Mouse (Mus musculus) erythroid progenitor cell, adult 5-6 weeks (primary cell): Measurements from ENCODE around the gene Palm. TPM values are rescaled to one million over a fixed set of nuclear protein-coding genes. Genes with fewer than 3 reads are reported as not detected.

Experiments
- ATAC-seq: replicated peaks from 2 replicates; pipeline ENCODE4 v1.8.0; 2016; ENCODE audit warnings: moderate number of reproducible peaks, mild to moderate bottlenecking, moderate TSS enrichment, inconsistent platforms; ENCODE audit not compliant: poor library complexity, low FRiP score, severe bottlenecking
- total RNA-seq, 2 experiments: library from RNA; stranded (forward) in 1 of 2; stranded (reverse) in 1 of 2; fragments of 150-400 nt in 1 of 2; fragments of 186-747, 209-891 nt in 1 of 2; gene quantifications; 2 replicates each; pipeline versions ENCODE4 v1.2.3 to v1.2.4; 2015 to 2017; ENCODE audit warnings: low replicate concordance in 2 of 2

The Palm gene
- total RNA-seq, 2 experiments from 2014 or later: 2.0 to 8.8 TPM

DNA sequence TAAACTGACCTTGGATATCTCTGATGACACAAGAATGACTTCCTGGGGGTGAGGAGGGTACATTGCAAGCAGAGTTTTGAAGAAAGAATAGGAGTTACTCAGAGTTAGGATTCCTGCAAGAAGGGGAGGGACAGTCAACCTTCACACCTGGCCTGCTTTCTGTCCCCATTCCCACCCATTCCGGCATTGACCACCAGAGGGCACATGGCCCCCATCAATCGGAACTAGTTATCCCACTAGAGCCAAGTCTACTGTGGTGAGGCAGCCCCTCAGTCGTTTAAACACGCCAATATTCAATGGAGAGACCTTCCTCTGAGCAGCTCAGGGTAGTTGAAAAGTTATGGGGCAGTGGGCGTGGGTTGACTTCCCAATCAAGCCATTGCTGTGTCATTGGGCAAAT, 25.0 kb upstream of the Palm start:
- no peak for ATAC-seq

DNA sequence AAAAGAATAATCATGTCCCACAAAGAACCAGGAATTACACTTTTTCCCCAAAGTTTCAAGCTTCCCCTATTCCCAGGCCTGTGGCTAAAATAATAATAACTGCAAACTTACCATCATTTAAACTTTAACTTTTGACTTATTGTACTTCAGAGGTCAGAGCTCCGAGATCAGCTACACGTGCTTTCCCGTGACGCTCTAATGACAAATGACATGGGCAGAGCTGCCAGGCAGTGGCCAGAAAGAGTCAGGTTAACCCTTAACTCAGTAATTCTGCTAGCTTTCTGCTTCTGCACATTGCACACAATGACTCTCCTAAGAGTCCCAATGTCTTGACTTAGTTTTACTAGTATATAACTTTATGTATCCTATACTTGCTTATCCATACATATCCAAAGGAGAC, 24.0 kb upstream of the Palm start:
- ATAC-seq: no peak

DNA sequence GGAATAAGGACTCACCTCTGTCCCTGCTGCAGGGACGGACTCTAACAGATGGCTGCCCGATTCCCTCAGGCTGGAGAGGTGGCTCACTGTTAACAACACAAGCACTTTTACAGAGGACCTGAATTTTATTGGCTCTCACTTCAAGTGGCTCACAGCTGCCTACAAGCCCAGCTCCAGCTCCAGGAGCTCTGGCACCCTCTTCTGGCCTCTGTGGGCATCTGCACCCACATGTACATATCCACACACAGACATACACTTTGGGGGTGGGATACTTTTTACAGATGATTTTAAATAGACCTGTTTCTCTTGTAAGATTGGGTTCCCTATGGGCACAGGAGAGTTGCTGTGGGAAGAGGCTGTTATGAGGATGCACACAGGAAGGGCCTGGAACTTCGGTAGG, 21.1 kb upstream of the Palm start:
- ATAC-seq: no peak

DNA sequence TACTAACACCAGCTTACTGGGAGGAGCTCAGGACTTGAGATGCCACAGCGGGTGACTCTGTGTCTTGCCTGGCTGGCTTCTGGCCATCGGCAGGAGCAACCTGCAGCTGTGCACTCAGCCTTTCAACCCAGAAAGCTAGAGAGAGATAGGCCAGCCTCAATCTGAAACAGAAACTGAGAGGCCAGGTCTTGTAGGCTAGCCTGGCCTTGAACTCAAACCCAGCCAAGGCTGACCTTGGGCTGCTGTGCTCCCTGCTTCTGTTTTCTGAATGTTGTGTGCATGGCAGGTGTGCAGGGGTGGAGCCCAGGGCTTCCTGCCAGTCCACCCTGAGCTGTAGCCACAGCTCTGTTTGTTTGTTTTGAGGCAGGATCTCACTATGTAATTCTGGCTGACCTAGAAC, 20.2 kb upstream of the Palm start:
- ATAC-seq: no peak

DNA sequence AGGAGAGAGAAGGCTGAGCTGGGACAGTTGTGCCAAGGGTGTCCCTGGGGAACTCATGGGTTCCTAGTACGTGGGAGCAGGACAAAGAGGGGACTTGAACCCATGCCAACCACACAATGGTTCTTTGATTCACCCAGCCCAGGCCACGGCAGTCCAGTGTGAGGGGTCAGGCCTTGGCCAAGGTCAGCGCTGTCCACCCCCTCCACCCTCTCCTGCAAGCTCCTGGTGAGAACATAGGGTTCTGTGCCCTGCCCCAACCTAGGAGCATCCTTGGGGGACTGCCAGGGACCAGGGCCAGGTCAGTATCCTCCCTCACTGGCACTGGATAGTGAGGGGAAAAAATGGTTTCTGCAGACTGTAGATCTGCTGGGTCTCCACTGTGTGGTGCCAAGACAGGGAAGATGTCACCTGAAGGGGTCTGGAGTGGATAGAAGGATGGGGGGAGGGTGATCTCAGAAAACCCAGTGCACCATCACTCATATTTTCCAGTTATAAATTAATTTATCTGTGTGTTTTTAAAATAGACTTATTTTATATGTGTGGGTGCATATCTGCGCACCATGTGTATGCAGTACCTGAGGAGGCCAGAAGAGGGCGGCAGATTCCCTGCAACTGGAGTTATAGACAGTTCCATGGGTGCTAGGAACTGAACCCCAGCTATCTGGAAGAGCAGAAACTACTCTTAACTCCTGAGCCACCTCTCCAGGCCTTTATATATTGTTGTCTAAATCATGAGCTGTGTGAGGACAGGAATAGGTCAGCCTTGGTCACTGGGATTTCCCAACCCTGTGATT, 18.7 kb upstream of the Palm start:
- ATAC-seq: no peak

DNA sequence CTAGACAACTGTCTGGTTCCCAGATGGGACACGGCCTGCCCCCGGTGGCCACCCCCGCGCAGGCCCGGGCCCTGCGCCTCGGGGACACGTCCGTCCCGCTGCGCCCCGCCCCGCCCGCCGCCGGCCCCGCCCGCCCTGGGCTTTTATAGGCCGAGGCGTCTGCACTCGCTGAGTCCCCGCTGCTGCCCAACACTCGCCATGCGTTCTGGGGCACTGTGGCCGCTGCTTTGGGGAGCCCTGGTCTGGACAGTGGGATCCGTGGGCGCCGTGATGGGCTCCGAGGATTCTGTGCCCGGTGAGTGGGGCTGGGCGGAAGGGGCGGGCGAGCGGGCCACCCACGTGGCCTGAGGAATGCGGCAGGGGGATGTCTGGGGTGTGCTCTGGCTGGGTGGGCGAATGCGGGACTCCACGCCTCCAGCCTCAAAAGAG, 16.3 kb upstream of the Palm start, which contains the start of gene Fstl3:
Gene Fstl3 (plus strand): TSS at position 170 of the 429 bp plus-strand sequence.
- no peak for ATAC-seq

DNA sequence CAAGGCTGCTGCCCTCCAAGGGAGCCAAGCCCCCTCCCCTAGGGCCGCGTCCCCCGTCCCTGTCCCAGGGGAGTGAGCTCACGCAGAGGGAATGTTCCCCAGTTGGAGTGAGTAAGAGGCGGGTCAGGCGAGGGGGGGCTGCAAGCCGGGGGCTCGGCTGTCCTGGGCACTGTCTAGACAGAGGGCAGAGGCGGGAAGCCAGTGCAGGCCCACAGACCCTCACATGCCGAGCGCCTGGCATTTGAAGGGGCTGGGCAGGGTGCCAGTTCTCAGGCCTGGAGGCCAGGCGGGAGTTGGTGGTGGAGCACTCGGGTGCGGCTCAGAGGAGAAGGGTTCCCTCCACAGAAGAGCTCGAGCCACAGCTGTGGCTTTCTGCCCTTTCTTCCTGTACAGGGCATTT, 15.4 kb upstream of the Palm start:
- ATAC-seq: no peak

DNA sequence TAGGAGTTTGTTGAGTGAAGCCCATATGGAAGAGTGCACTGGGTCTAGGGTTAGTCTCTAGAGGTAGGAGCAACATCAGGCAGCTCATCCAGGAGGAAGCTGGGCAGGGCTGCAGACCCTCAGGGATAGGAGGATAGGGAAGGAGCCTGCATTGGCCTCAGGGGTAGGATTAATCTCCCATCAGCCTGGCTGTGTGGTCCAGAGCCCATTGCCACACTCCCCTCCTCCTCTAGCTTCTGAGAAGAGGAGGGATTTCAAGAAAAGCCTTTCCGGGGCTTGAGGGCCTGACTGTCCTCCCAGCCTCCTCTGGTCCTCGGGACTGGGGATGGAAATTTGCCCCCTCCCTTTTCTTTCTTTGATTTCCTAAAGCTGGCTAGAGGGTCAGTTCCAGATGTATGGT, 14.2 kb upstream of the Palm start:
- ATAC-seq: no peak

DNA sequence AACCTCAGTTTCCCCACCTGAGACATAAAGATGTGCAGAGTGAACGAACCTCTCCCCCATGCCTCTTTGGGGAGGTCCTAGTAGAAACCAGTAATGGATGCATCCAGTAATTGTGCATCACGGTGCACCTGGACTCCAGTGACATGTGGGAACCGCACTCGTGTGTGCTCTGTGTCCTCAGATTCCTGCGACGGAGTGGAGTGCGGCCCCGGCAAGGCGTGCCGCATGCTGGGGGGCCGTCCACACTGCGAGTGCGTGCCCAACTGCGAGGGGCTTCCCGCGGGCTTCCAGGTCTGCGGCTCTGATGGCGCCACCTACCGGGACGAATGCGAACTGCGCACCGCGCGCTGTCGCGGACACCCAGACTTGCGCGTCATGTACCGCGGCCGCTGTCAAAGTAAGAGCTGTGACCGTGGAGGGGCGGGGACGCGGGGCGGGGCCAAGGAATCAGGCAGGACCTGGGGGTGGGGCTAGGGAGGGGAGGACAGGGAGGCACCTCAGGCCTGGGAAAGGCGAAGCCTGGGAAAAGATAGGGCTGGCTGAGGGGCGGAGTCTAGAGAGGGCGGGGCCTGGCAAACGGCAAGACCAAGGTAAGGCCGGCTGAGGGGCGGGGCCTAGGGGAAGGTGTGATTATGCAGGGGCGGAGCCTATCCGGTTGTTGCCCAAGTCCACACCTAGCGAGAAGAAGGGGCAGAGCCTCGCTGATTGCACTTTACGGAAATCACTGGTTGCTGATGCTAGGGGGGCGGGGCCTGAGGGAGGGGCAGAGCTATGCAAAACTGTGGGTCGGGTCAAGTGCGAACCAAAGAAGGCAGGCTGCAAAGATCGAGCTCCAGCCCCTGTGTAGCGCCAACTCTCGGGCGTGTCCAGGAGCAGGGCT, 13.3 kb upstream of the Palm start:
- ATAC-seq: peak; percentile 78

DNA sequence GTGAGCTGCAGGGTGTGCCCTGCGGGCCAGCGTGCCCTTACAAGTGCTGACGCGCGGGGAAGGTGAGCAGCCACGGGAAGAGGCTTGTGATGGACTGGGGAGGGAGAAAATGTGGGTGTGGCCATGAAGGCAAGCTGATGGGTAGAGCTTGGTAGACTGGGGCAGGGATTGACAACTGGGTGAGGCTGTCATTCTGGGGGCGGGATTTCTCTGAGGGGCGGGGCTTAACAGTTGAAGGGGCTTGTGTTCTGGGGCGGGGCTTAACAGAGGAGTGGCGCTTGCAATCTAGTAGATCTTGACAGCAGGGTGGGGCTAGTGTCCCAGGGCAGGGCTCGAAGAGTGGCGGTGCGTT, 12.7 kb upstream of the Palm start:
- ATAC-seq: no peak; the same call in 1 of the 2 replicates

DNA sequence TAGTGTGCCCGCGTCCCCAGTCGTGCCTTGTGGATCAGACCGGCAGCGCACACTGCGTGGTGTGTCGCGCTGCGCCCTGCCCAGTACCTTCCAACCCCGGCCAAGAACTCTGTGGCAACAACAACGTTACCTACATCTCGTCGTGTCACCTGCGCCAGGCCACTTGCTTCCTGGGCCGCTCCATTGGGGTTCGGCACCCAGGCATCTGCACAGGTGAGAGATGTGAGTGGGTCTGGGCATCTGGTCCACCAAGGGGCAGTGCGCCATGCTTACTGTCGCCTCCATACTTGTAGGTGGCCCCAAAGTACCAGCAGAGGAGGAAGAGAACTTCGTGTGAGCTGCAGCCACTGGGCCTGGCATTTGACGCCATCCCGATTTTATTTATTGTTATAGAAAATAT, 12.2 kb upstream of the Palm start:
- ATAC-seq: no peak

DNA sequence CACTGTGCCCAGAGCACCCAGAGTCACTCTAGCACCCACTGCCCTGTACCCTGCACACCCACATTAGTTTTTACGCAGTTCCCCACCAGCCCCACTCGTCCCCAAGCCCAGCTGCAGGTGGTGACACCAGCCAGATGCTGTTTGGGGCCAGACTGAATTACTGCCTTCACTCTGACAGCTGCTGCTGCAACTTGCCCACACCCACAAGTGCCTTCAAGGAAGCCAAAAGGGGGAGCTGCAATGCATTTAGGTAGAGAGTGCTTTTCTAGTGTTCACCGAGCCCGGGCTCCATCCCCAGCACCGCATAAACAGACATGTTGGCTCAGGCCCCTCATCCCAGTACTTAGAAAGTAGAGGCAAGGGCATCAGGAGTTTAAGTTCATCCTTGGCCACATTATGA, 11.4 kb upstream of the Palm start:
- ATAC-seq: no peak

DNA sequence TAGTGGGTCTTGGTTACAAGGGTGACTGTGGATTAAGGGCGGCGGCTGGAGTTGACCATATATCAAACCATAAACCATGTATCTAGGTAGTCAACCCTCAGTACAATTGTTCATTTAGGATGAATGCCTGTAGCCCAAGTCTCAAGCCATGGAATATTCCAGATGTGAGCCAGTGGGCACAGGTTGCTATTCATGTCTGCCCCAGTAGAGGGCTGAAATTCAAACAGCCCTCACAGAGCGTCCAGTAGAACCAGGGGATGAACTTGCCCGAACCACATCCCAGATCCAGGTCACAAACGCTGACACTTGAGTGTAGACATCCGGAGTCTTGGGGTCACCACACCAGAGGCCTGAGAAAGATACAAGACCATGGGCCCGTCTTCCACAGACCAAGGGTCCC, 10.3 kb upstream of the Palm start:
- no peak for ATAC-seq

DNA sequence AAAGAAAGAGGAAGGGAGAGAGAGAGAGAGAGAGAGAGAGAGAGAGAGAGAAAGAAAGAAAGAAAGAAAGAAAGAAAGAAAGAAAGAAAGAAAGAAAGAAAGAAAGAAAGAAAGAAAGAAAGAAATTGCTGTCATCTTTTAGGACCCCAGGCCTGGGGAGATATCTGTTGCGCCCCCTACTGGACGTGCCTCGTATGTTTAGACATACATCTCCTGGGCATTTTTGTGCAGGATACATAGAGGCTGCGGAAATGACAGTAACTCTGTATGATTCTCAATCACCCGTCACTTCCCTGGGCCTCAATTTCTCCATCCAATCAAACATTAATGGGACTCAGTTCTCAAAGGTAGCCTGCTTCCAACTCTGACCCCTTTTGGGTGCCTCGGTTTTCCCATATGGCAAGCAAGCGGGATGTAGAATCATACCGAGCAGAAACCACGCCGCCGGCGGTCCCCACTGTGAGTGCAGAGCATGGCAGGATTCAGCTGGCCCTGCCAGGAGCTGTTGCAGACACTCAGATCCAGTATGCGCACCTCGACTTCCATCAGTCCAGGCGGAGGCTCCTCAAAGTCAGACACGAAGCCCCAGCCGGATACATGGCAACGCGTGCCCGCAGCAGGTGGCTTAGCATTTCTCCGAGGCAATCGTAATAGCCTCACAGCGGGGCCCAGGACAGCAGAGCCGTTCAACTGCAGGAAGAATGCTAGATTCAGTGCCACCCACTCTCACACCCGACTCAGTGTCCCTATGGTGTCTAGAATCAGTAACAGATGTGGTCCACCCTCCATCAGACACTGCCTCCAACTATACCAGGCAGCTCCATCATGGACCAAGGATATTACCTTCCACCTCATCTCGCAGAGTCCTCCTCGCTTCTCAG, 9.2 kb upstream of the Palm start:
- no peak for ATAC-seq

DNA sequence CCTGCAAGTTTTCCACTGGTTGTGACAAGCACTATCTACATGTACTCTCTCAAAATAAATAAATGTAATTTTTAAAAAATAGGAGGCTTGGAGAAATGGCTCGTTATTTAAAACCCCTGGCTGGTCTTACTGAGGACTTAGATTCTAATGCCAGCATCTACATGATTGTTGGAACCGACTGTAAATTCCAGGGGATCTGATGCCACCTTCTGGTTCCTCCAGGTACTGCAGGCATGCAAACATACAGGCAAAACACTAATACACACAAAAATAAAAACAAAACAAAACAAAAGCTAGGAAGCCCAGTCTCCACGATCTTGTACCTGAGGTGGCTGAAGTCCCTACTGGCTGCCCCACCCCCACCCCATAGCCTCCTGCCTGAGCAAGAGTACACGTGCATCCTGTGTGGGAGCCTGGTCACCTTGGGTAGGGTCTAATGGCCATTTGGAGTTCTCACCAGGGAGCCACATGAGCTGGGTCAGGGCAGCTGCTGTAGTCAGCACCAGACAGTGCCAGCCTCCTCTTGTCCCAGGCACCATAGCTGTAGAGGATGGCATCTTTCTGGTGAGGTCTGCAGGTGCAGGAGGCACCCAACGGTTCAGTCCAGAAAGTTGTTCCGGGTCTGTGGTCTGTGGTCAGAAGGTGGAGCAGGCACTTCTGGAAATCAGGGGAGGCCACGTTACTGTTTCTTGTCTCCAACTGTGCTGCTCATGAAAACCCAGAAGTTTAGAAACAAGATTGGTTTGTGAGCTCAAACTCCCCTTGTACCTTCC, 4.8 kb upstream of the Palm start:
- peak; percentile 53; the same call in 1 of the 2 replicates for ATAC-seq

DNA sequence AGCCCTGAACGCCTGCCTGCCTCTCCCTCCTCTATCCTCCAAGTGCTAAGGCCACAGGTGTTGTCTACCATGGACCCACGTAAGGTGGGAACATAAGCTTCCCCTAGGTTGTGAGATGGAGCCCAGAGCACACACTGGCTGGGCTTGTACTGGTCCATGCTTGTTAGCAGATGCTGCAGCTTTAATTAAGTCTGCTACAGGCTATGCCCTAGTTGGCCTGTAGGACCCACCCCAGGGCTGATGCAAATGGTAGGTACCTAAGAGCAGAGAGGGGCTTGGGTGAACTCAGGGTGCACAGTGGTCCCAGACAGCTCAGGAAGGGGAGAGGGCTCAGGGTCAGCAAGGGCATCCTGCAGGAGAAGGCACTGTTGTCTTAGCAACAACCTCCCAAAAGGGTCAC, 3.8 kb upstream of the Palm start:
- no peak for ATAC-seq

DNA sequence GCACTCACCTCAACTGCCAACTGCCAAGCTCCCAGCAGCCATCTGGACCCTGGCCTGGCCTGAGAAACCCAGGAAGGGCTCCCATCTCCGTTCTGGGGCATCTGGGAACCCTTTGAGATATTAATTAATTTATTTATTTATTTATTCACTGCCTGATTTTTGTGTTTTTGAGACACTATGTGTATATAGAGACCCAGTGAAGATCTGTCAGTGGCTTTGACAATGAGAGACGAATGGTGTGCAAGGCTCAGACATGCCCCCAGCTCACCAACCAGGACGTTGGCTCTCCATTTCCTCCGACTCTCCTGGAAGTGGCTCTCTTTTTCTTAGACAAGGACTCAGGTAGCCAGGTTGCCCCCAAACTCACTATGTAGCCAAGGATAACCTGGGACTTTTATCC, 2.5 kb upstream of the Palm start, which contains the start of gene Prss57:
Gene Prss57 (minus strand): TSS at position 101 of the 400 bp plus-strand sequence.
- ATAC-seq: no peak

DNA sequence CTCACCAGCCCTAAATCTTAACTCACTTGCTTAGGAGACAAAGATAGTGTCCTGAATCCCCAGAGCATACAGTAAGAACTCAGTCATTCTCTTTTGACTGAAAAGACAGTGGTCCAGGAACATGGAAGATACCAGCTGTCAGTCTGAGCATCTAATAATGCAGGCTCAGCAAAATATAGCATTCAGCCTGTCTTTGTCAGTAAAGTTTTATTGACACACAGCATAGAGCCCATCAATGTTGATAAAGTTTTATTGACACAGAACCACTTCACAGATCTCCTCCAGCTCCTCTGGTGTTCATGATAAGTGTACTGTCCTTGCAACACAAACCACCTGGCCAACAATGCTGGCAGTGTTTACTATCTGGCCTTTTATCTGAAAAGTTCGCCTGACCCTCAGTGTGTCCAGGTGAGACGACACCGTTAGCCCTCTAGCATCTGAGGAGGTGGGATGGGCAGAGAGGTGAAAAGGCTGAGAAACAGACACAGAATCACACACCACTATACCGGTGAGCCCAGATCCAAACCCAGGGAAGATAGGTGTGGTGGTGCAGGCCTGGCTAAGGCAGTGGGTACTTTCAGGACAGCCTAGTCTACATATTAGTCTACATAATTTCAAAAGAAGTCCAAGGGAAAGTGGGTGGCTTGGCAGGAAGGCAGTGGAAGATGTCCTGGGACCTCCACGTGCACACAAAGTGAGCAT, 882 bp upstream of the Palm start:
- ATAC-seq: no peak
